Mouse (Mus musculus): ENCODE data around the gene Kremen1.

- TF ChIP-seq CTCF (conservative IDR thresholded peaks at IDR 0.05; ENCODE audit: low read length): no peak
- no peak for TF ChIP-seq NANOG (IDR thresholded peaks at IDR 0.05; ENCODE audit: borderline replicate concordance, low read length)
These were observed 61.5 kb downstream of the Kremen1 start for GRCm38 (mm10) chr11:5199879-5200278.
